28 mouse cellular contexts compared by ENCODE assay signal in genomic region chr9:37863325-37863724, GRCm38 (mm10). TPM values are rescaled to one million over a fixed set of nuclear protein-coding genes. Genes with fewer than 3 reads are reported as not detected.
"Had no signal": no experiment of that assay in that cellular context is flagged by ENCODE, and none has a peak within 500 bp of the region (broad histone marks: within the 10 kb centered on the region; RNA-seq: fewer than 3 reads in every experiment).

No protein-coding gene starts in this region.

- ATAC-seq: liver, postnatal 0 days; lung, postnatal 0 days; midbrain, embryonic 15.5 days had no signal

- H3K4me3 ChIP-seq: kidney, embryonic 15.5 days; layer of hippocampus, adult 2 months; limb, embryonic 12.5 days; limb, embryonic 15.5 days; midbrain, embryonic 12.5 days; midbrain, embryonic 15.5 days; neural tube, embryonic 12.5 days; neural tube, embryonic 15.5 days; stomach, embryonic 15.5 days had no signal

- H3K27ac ChIP-seq: kidney, embryonic 15.5 days; layer of hippocampus, adult 2 months; limb, embryonic 12.5 days; limb, embryonic 15.5 days; liver, embryonic 14.5 days; macrophage; midbrain, embryonic 12.5 days; midbrain, embryonic 15.5 days; neural tube, embryonic 12.5 days; neural tube, embryonic 15.5 days; stomach, embryonic 15.5 days had no signal

- DNase-seq: kidney, adult 11 months; kidney, adult 8-10 months; kidney, postnatal 10 days; layer of hippocampus, adult 9-11 months; left cerebral cortex, postnatal 4 days; liver, postnatal 0 days; lung, embryonic 14.5 days; right cerebral cortex, postnatal 14 days; spleen, adult 18-20 months; thymus, adult 18-20 months; thymus, postnatal 14 days; thymus, postnatal 4 days had no signal

RNA-seq across cellular contexts. Expression of gene Olfr877, which starts 9.3 kb away (rescaled TPM):
- total RNA-seq: layer of hippocampus, adult 2 months; layer of hippocampus, postnatal 25 days; left cerebral cortex, adult 8-10 months; left cerebral cortex, postnatal 4 days; megakaryocyte, adult 5-6 weeks had no signal

RNA-seq across cellular contexts. Expression of gene Olfr145, which starts 33.2 kb away (rescaled TPM):
- total RNA-seq: layer of hippocampus, adult 2 months; layer of hippocampus, postnatal 25 days; left cerebral cortex, adult 8-10 months; left cerebral cortex, postnatal 14 days; left cerebral cortex, postnatal 4 days; megakaryocyte, adult 5-6 weeks had no signal

RNA-seq across cellular contexts. Expression of gene Olfr878, which starts 54.3 kb away (rescaled TPM):
- total RNA-seq: layer of hippocampus, adult 2 months; layer of hippocampus, postnatal 25 days; left cerebral cortex, postnatal 14 days; left cerebral cortex, postnatal 4 days; megakaryocyte, adult 5-6 weeks had no signal
